Comparison of ENCODE assay signal across 9 mouse cellular contexts in the genomic region with DNA sequence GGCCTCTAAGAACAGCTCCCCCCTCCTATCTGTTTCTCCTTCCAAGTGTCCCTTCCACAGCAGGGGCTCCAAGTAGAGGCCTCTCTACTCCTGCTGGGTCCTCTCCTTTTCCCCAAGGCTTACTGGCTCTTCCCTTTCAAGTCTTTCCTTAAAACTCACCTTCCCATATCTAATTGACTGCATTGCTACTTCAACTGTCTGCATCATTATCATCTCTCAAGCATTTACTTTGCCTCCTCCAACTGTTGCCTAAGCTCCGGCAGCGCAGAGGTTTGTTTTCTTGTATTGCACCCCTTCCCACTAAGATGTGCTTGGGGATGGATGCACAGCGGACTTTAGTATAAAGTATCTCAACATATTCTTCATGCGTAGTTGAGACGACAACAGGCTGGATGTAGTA. TPM values are rescaled to one million over a fixed set of nuclear protein-coding genes. Genes with fewer than 3 reads are reported as not detected.
DNase-seq lines count a peak whose midpoint lies in the region; ATAC-seq and TF ChIP-seq lines count a peak whose summit lies in the region.
"Had no signal": no experiment of that assay in that cellular context is flagged by ENCODE, and none has a peak within 500 bp of the region (broad histone marks: within the 10 kb centered on the region; RNA-seq: fewer than 3 reads in every experiment).

No protein-coding gene starts in this region.

- no peak for ATAC-seq in heart, embryonic 13.5 days (ENCODE audit: extremely low read depth, insufficient number of reproducible peaks, low FRiP score, low TSS enrichment)
- ATAC-seq in forebrain, embryonic 15.5 days (replicated peaks) = no peak
- ATAC-seq in liver, embryonic 16.5 days (ENCODE audit: low read depth) = no peak
- ATAC-seq in granulocyte monocyte progenitor cell, adult 5-6 weeks (replicated peaks; ENCODE audit: poor library complexity, severe bottlenecking) = no peak

- peaks cover 29% of the 10 kb centered on the region for H3K4me1 ChIP-seq in heart, embryonic 13.5 days
- no peaks in the 10 kb centered on the region for H3K4me1 ChIP-seq in ES-Bruce4 (ENCODE audit: control insufficient read depth, insufficient read depth, low read length)
- peaks cover 25% of the 10 kb centered on the region for H3K4me1 ChIP-seq in forebrain, embryonic 15.5 days
- peaks cover 20% of the 10 kb centered on the region for H3K4me1 ChIP-seq in liver, embryonic 16.5 days (ENCODE audit: control insufficient read depth, low read depth, low read length)

- 2% methylated on average over 5 of the region's 5 CpGs for WGBS in heart, embryonic 13.5 days
- WGBS in forebrain, embryonic 15.5 days = 4% methylated on average over 5 of the region's 5 CpGs
- under 1% methylated on average over 5 of the region's 5 CpGs for WGBS in liver, embryonic 16.5 days (ENCODE audit: insufficient replicate concordance)

- H3K4me3 ChIP-seq in heart, embryonic 13.5 days = peak overlapping the region; percentile 73
- peak overlapping the region; percentile 79 for H3K4me3 ChIP-seq in ES-Bruce4 (ENCODE audit: low read depth, low read length)
- peak overlapping the region; percentile 78 for H3K4me3 ChIP-seq in forebrain, embryonic 15.5 days
- peak overlapping the region; percentile 79 for H3K4me3 ChIP-seq in liver, embryonic 16.5 days (ENCODE audit: low read depth, low read length)

- peak overlapping the region; percentile 70; the same call in 1 of the 2 replicates for H3K27ac ChIP-seq in heart, embryonic 13.5 days (replicated peaks)
- H3K27ac ChIP-seq in ES-Bruce4 (ENCODE audit: insufficient read depth, low read length) = no peak overlapping the region
- no peak overlapping the region for H3K27ac ChIP-seq in forebrain, embryonic 15.5 days (replicated peaks)
- H3K27ac ChIP-seq in liver, embryonic 16.5 days (ENCODE audit: low read length) = no peak overlapping the region

- peak overlapping the region; percentile 86 for H3K9ac ChIP-seq in heart, embryonic 13.5 days
- peak overlapping the region; percentile 70 for H3K9ac ChIP-seq in ES-Bruce4 (ENCODE audit: low read depth, poor library complexity, severe bottlenecking)
- peak overlapping the region; percentile 59 for H3K9ac ChIP-seq in forebrain, embryonic 15.5 days (replicated peaks)
- peak overlapping the region; percentile 75 for H3K9ac ChIP-seq in liver, embryonic 16.5 days (ENCODE audit: low read depth, low read length)

- TF ChIP-seq CTCF in ES-Bruce4 (IDR thresholded peaks at IDR 0.05; ENCODE audit: low read depth, low read length) = no peak

- 0 out of 2 replicates have a peak, but pooled peaks cover 3% of the 10 kb centered on the region for H3K9me3 ChIP-seq in heart, embryonic 13.5 days
- no peaks in the 10 kb centered on the region for H3K9me3 ChIP-seq in ES-Bruce4 (replicated peaks; ENCODE audit: control insufficient read depth, insufficient read depth, low read length, poor library complexity, severe bottlenecking)
- H3K9me3 ChIP-seq in forebrain, embryonic 15.5 days = no peaks in the 10 kb centered on the region
- no peaks in the 10 kb centered on the region for H3K9me3 ChIP-seq in liver, embryonic 16.5 days (replicated peaks; ENCODE audit: control insufficient read depth, low read length)

- H3K27me3 ChIP-seq in heart, embryonic 13.5 days (replicated peaks) = no peaks in the 10 kb centered on the region
- H3K27me3 ChIP-seq in ES-Bruce4 (ENCODE audit: control insufficient read depth, insufficient read depth, low read length, poor library complexity, severe bottlenecking) = no peaks in the 10 kb centered on the region
- H3K27me3 ChIP-seq in forebrain, embryonic 15.5 days = no peaks in the 10 kb centered on the region
- H3K27me3 ChIP-seq in liver, embryonic 16.5 days (ENCODE audit: control insufficient read depth, insufficient read depth, low read depth, low read length) = no peaks in the 10 kb centered on the region

- no peak for TF ChIP-seq EP300 in ES-Bruce4 (IDR thresholded peaks at IDR 0.05; ENCODE audit: insufficient read depth, low read depth, low read length)

- no peak for DNase-seq in heart, adult 18-20 months
- DNase-seq in layer of hippocampus, postnatal 36 days = no peak
- no peak for DNase-seq in layer of hippocampus, postnatal 25 days (ENCODE audit: extremely low spot score in 1 of 2, low spot score in 1 of 2)

- peaks cover 43% of the 10 kb centered on the region for H3K36me3 ChIP-seq in heart, embryonic 13.5 days
- H3K36me3 ChIP-seq in ES-Bruce4 (ENCODE audit: control insufficient read depth, insufficient read depth, low read length, poor library complexity, severe bottlenecking) = peaks cover 21% of the 10 kb centered on the region
- H3K36me3 ChIP-seq in forebrain, embryonic 15.5 days = peaks cover 16% of the 10 kb centered on the region
- H3K36me3 ChIP-seq in liver, embryonic 16.5 days (ENCODE audit: control insufficient read depth, insufficient read depth) = peaks cover 15% of the 10 kb centered on the region

- TF ChIP-seq POLR2A in ES-Bruce4 (IDR thresholded peaks at IDR 0.05; ENCODE audit: insufficient read depth, low read length) = no peak

- peak overlapping the region; percentile 87 for H3K4me2 ChIP-seq in heart, embryonic 13.5 days
- peak overlapping the region; percentile 63 for H3K4me2 ChIP-seq in forebrain, embryonic 15.5 days (replicated peaks)
- peak overlapping the region; percentile 90 for H3K4me2 ChIP-seq in liver, embryonic 16.5 days (ENCODE audit: low read depth, low read length)

RNA-seq across cellular contexts. Expression of gene Pold2, which starts 0.7 kb away (rescaled TPM):
- 109 and 127 TPM in 2 replicates for polyA plus RNA-seq in heart, embryonic 13.5 days (2015; fragmentation: Nextera tagmentation; extraction: Ambion mirVana)
- total RNA-seq in heart, adult 18-20 months (2021) = 10 to 100 TPM; 35.4 to 40.6 TPM
- polyA plus RNA-seq in ES-Bruce4 (2011; ENCODE audit: insufficient read depth, insufficient read length, low read depth, missing spikeins) = 127 and 175 TPM in 2 replicates
- polyA plus RNA-seq in forebrain, embryonic 15.5 days (2015; fragmentation: Nextera tagmentation; extraction: Ambion mirVana) = 72.6 and 76.4 TPM in 2 replicates
- 51.8 and 52.5 TPM in 2 replicates for polyA plus RNA-seq in liver, embryonic 16.5 days (2015; fragmentation: Nextera tagmentation; extraction: Ambion mirVana)
- total RNA-seq in granulocyte monocyte progenitor cell, adult 5-6 weeks (2014; fragmentation: Nextera tagmentation) = 84.1 and 88.5 TPM in 2 replicates
- 55.8 and 95.4 TPM in 2 replicates for total RNA-seq in granulocyte monocyte progenitor cell, adult 5-6 weeks (2017)
- total RNA-seq in layer of hippocampus, postnatal 36 days (2021) = 10 to 100 TPM; 23.5 to 25.2 TPM
- 10 to 100 TPM; 21.2 to 21.9 TPM for total RNA-seq in layer of hippocampus, postnatal 25 days (2021)

RNA-seq across cellular contexts. Expression of gene Aebp1, which starts 15.7 kb away (rescaled TPM):
- 32.3 and 36.1 TPM in 2 replicates for polyA plus RNA-seq in heart, embryonic 13.5 days (2015; fragmentation: Nextera tagmentation; extraction: Ambion mirVana)
- 10 to 100 TPM; 16.4 to 26.9 TPM for total RNA-seq in heart, adult 18-20 months (2021)
- 4.9 and 5.5 TPM in 2 replicates for polyA plus RNA-seq in ES-Bruce4 (2011; ENCODE audit: insufficient read depth, insufficient read length, low read depth, missing spikeins)
- polyA plus RNA-seq in forebrain, embryonic 15.5 days (2015; fragmentation: Nextera tagmentation; extraction: Ambion mirVana) = 10.0 and 10.4 TPM in 2 replicates
- 8.3 and 9.7 TPM in 2 replicates for polyA plus RNA-seq in liver, embryonic 16.5 days (2015; fragmentation: Nextera tagmentation; extraction: Ambion mirVana)
- total RNA-seq in granulocyte monocyte progenitor cell, adult 5-6 weeks (2014; fragmentation: Nextera tagmentation) = not detected in 2 replicates
- total RNA-seq in granulocyte monocyte progenitor cell, adult 5-6 weeks (2017) = not detected in 2 replicates
- total RNA-seq in layer of hippocampus, postnatal 36 days (2021) = 1 to 10 TPM; 4.8 to 8.3 TPM
- total RNA-seq in layer of hippocampus, postnatal 25 days (2021) = 1 to 10 TPM; 6.0 to 6.1 TPM

RNA-seq across cellular contexts. Expression of gene Myl7, which starts 21.2 kb away (rescaled TPM):
- polyA plus RNA-seq in heart, embryonic 13.5 days (2015; fragmentation: Nextera tagmentation; extraction: Ambion mirVana) = 4,508 and 5,229 TPM in 2 replicates
- total RNA-seq in heart, adult 18-20 months (2021) = 100 to 1,000 TPM; 602 to 633 TPM
- 1.4 TPM in 1 of 2 replicates, not detected in the other for polyA plus RNA-seq in ES-Bruce4 (2011; ENCODE audit: insufficient read depth, insufficient read length, low read depth, missing spikeins)
- polyA plus RNA-seq in forebrain, embryonic 15.5 days (2015; fragmentation: Nextera tagmentation; extraction: Ambion mirVana) = 0.32 and 1.6 TPM in 2 replicates
- 4.3 and 4.8 TPM in 2 replicates for polyA plus RNA-seq in liver, embryonic 16.5 days (2015; fragmentation: Nextera tagmentation; extraction: Ambion mirVana)
- total RNA-seq in granulocyte monocyte progenitor cell, adult 5-6 weeks (2014; fragmentation: Nextera tagmentation) = not detected in 2 replicates
- total RNA-seq in granulocyte monocyte progenitor cell, adult 5-6 weeks (2017) = not detected in 2 replicates
- total RNA-seq in layer of hippocampus, postnatal 36 days (2021) = not detected
- not detected for total RNA-seq in layer of hippocampus, postnatal 25 days (2021)
- total RNA-seq: gastrocnemius, postnatal 14 days had no signal

RNA-seq across cellular contexts. Expression of gene Polm, which starts 39.6 kb away (rescaled TPM):
- 5.8 and 6.9 TPM in 2 replicates for polyA plus RNA-seq in heart, embryonic 13.5 days (2015; fragmentation: Nextera tagmentation; extraction: Ambion mirVana)
- 1 to 10 TPM; 1.7 to 3.3 TPM for total RNA-seq in heart, adult 18-20 months (2021)
- polyA plus RNA-seq in ES-Bruce4 (2011; ENCODE audit: insufficient read depth, insufficient read length, low read depth, missing spikeins) = 9.3 and 9.9 TPM in 2 replicates
- polyA plus RNA-seq in forebrain, embryonic 15.5 days (2015; fragmentation: Nextera tagmentation; extraction: Ambion mirVana) = 7.0 TPM in 2 replicates
- polyA plus RNA-seq in liver, embryonic 16.5 days (2015; fragmentation: Nextera tagmentation; extraction: Ambion mirVana) = 1.9 and 2.0 TPM in 2 replicates
- total RNA-seq in granulocyte monocyte progenitor cell, adult 5-6 weeks (2014; fragmentation: Nextera tagmentation) = 0.73 and 2.3 TPM in 2 replicates
- 0.26 TPM in 1 of 2 replicates, not detected in the other for total RNA-seq in granulocyte monocyte progenitor cell, adult 5-6 weeks (2017)
- total RNA-seq in layer of hippocampus, postnatal 36 days (2021) = 10 to 100 TPM; 12.1 to 14.0 TPM
- 10 to 100 TPM; 10.0 to 14.5 TPM for total RNA-seq in layer of hippocampus, postnatal 25 days (2021)

Comparison
In these comparisons a context has a peak if more than half of its experiments do, and no peak if none do; other contexts are left out.
1. RNA of gene Aebp1, which starts 15.7 kb away (total RNA-seq): 16.4 to 26.9 TPM in heart, adult 18-20 months, 4.8 to 8.3 TPM in layer of hippocampus, postnatal 36 days and 6.0 to 6.1 TPM in layer of hippocampus, postnatal 25 days; not detected in granulocyte monocyte progenitor cell, adult 5-6 weeks; every median in the first group is over 4 times any median in the second.
2. RNA of gene Myl7, which starts 21.2 kb away (total RNA-seq): 602 to 633 TPM in heart, adult 18-20 months; not detected in layer of hippocampus, postnatal 36 days, not detected in layer of hippocampus, postnatal 25 days and not detected in granulocyte monocyte progenitor cell, adult 5-6 weeks; every median in the first group is over 100 times any median in the second.
3. Peak in every context shown above with its lines, with median percentiles within 50 percentile points of each other: H3K4me2 ChIP-seq, H3K4me3 ChIP-seq and H3K9ac ChIP-seq.